Mouse (Mus musculus): ENCODE data around the gene Mgat5. TPM values are rescaled to one million over a fixed set of nuclear protein-coding genes. Genes with fewer than 3 reads are reported as not detected.

Gene Mgat5
- total RNA-seq, 2 experiments from 2014 or later, result 16.0 to 18.9 TPM

DNA sequence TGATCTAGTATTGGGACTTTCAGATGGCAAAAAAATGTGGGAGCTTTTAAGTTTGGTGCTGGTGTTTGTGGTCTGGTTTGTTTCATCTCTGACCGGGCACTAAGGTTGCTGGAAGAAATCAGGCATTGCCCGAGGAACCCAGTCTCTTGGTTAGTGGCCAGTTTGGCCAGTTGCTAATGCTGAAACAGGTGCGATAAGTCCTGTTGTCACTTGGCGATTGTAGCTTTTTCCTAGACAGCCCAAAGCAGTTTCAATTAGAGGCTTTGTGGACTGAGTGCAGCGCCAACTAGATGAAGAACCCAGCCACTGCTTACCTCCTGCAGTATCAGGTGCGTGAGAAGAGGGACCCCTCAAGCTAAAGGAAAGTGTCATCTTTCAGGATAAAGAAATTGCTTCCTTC, 248.6 kb downstream of the Mgat5 start:
- no peak for ATAC-seq (replicated peaks; ENCODE audit: low FRiP score, low TSS enrichment, poor library complexity, severe bottlenecking)

DNA sequence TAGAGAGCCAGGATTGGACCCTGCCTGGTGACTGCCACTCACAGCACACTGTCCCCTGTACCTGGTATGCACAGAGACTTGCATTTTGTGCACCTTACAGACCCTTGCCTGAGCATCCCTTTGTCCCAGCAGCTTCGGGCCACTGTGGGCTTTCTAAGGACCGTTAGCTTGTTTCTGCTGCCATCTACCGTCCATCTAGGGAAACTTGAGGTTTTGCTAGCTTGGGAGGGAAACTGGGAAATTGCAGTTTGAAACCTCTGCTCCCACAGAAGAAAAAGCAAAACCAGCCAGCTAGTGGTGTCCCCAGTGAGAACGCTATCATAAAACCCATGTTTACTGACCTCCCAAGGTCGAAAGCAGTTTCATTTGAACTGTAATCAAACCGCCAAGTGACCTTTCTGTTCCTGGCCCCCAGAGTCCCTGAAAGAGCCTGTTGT, 254.2 kb downstream of the Mgat5 start:
- peak; percentile 76 for ATAC-seq (replicated peaks; ENCODE audit: low FRiP score, low TSS enrichment, poor library complexity, severe bottlenecking)

DNA sequence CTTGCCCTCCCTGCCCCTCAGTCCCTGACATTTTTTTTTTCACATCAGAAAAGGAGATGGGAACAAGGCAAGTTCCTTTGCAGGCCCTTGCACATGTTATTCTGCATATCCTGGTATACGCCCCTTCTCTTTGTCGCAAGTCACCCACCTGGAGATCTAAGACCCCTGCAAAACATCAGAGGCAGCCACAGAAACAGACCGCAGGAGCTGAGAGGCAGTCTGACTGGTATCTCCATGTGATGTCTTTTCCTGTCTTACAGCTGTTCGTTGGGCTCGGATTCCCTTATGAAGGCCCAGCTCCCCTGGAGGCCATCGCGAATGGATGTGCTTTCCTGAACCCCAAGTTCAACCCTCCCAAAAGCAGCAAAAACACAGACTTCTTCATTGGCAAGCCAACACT, 254.8 kb downstream of the Mgat5 start:
- no peak for ATAC-seq (replicated peaks; ENCODE audit: low FRiP score, low TSS enrichment, poor library complexity, severe bottlenecking)

DNA sequence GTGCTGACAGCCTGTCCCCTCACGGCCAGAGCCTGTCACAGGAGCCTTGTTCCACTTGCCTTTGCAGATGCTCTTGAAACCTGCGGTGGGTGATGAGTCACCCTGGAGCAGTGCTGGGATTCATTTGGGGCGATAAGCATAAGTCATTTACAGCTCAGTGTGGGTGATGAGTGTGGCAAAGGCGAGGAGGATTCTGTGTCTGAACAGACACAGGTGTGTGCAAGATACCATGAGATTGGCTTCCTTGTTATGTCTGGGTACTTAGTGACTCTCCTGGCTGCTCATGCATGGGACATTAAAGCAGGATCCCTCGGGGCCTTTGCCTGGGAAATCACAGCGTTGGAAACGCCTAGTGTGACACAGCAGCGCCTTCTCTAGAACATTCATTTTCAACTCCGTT, 256.2 kb downstream of the Mgat5 start:
- ATAC-seq (replicated peaks; ENCODE audit: low FRiP score, low TSS enrichment, poor library complexity, severe bottlenecking), result no peak

DNA sequence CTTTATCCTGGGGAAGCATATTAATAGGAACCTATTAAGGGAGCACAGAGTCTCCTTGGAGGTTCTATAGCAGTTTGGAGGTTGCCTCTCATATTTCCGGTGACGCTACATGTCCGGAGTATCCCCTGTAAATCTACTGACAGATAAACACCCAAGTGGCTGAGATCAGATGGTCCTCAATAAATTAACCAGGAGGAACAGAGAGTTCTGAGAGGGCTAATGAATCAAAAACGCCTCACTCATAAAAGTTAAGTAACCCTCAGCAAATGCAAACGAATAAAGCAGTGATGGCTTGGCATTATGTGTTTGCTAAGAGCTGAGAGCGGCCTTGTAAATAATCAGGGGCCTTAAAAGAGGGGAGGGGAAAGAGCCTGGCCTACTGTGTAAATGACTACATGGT, 259.2 kb downstream of the Mgat5 start:
- no peak for ATAC-seq (replicated peaks; ENCODE audit: low FRiP score, low TSS enrichment, poor library complexity, severe bottlenecking)

DNA sequence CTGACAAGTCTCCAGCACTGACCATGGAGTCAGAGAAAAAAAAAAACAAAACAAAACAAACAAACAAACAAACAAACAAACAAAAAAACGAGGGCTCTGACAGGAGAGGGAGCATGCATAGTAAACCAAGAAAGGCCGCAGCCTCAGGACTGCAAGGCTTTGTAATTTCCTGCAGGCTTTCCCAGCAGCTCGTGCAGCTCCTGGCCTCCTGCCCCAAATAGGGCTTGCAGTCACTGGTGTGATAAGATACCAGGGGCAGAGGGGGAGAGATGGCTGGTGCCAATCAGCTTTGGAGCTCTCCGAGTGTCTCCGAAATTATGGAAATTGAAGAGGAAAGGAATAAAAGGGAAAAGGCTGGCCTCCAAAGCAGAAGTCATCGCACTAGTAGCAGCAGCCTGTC, 260.5 kb downstream of the Mgat5 start:
- no peak for ATAC-seq (replicated peaks; ENCODE audit: low FRiP score, low TSS enrichment, poor library complexity, severe bottlenecking)

DNA sequence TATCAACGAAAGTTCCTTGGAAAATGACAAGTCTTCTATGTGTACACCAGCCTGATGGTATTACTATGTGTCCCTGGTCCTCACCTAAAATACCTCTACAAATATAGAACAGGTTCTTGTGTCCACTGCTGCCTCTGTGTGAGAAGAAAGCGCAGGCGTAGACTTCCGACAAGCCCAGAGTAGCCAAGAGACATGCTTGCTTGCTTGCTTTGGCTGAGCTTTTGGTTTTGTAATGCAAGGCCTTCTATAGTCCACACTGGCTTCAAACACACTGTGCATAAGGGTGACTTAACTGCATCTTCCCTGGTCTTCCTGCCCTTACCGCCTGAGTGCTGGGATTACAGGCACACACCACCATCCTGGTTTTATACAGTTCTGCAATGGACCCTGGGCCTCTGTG, 262.4 kb downstream of the Mgat5 start:
- no peak for ATAC-seq (replicated peaks; ENCODE audit: low FRiP score, low TSS enrichment, poor library complexity, severe bottlenecking)

DNA sequence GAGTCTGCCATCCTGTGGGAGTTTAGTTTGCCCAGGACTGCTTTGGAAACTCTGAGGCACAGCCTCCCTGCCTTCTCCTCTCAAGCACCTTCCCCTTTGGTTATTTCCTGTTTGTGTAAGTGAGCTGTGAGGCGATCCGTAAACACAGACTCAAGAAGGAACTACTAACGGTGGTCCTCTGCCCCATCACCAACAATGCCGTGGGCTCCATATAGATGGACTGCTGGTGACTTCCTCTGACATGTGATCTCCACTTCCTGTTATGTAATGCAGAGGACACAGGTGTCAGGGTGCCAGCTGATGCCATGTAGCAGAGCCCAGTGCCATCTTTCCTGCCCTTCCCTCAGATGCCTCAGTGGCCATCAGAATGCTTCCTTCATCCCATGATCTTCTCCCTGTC, 265.4 kb downstream of the Mgat5 start:
- no peak for ATAC-seq (replicated peaks; ENCODE audit: low FRiP score, low TSS enrichment, poor library complexity, severe bottlenecking)

DNA sequence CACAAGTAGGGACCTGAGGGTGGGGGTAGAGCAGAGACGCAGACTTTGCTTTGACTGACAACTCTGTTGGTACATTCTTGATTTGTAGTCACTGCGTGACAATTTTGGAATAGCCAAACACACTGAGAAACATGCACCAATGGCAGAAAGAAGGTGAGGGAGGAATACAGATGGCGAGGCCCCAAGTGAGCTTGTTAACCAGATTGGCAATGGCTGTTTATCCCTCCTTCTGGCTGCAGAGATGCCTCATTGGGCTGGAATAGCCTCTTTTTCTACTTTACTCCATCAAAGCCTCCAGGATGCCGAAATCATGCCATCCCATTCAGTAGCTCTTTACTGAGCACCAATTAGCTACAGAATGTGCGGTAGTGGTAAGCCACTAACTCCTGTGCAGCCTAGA, 270.9 kb downstream of the Mgat5 start:
- ATAC-seq (replicated peaks; ENCODE audit: low FRiP score, low TSS enrichment, poor library complexity, severe bottlenecking), result no peak

DNA sequence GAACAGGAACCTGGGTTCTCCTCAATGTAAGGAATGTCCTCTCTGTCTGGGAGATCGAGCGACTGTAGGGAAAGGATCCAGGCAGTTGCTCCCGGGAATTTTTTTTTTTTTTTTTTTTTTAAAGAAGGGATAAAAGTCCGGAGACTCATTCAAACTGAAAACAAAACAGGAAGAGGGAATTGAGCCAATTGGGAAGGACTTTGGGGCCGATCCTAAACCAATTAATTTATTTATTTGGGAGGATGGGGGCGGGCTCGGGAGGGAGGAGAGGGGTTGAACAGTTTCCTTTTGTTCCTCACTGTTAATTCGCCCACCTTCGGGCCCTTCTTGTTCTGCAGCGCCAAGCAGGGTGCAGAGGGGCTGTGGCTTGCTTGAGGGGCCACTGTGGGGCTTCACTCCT, 278.1 kb downstream of the Mgat5 start:
- ATAC-seq (replicated peaks; ENCODE audit: low FRiP score, low TSS enrichment, poor library complexity, severe bottlenecking), result no peak

DNA sequence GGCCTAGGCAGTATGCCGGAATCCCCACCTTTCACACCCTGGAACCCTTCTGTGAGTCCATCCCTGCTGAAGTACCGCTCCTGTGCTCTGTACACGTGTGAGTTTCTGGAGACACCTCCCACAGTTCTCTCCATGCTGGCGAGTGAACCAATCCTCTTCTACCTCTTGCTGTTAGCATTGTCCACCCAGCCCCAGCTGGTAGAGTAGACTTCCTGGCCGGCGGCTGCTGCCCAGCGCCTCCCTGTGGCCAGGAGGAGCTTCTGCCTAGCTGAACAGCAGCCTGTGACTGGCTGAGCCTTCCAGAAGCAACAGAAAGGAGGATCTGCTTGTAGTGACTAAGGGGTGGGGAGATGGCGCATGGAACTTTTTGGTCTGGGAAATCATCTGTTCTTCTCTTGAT, 279.4 kb downstream of the Mgat5 start:
- ATAC-seq (replicated peaks; ENCODE audit: low FRiP score, low TSS enrichment, poor library complexity, severe bottlenecking), result no peak

DNA sequence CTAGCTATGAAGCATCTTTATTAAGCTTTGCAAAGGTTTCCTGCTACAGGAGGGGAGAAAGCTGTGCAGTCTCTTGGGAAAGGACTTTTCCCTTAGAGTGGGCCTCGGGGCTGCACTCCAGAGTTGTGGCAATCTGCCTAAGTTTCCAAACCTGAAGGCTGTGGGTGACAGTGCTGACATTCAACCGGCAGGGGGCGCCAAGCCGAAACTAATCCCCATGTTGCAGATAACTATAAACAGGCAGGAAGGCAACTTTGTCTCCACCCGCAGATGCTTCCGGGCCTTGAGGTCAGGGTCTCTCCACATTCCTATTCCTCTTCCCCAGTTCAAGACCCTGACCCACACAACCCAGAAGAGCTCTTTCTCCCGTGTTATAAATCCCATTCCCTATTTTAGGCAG, 280.0 kb downstream of the Mgat5 start:
- peak; percentile 63; the same call in 1 of the 2 replicates for ATAC-seq (replicated peaks; ENCODE audit: low FRiP score, low TSS enrichment, poor library complexity, severe bottlenecking)

DNA sequence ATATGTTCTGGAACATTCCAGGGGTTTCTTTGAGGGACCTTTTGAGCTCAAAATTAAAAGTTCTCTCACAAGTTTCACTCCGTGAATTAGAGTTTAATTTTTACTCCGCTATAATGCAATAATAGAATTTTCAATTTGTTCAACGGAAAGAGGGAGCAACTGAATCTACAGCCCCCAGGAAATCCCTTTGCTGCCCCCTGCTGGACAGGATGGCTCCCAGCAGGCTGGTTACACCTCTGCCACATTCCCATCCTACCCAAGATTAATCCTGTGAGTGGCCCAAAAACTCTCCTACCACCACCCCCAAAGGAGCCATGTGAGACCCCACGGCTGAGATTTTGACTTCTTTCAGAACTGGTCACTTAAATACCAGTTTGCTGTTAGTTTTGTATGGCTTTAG, 282.3 kb downstream of the Mgat5 start:
- no peak for ATAC-seq (replicated peaks; ENCODE audit: low FRiP score, low TSS enrichment, poor library complexity, severe bottlenecking)

DNA sequence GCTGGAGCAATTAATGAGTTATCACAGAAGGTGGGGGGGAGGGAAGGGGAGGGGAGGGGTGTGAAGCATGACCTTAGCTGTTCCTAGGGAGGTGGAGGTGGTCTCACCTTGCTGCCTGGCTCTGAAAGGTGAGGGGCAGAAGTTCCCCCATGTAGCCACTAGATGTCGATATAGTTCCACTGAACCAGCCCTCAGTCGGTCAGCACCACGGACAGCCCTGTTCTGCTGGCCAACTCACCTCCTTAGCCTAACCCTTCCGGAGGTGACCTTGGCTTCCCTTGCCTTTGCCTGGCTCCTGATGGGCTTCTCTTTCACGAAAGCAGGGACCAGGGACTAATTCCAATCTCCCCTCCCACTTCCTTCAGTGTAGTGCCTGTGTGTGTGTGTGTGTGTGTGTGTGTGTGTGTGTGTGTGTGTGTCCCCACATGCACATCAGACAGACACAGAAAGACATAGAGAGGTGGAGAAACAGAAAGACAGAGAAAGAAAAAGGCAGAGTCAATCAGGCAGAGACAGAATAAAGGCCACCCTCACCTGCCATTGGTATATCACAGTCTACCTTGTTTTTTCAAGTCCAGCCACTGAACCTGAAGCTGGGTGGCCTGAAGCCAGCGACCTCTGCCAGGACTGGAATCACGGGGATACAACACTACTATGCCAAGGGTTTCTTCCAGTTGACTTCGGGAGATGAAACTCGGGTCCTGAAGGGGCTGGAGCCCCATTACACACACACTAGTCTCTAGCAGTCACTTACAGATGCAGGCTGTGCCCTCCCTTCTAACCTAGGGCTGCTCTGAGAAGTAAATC, 292.1 kb downstream of the Mgat5 start:
- ATAC-seq (replicated peaks; ENCODE audit: low FRiP score, low TSS enrichment, poor library complexity, severe bottlenecking), result peak; percentile 86

DNA sequence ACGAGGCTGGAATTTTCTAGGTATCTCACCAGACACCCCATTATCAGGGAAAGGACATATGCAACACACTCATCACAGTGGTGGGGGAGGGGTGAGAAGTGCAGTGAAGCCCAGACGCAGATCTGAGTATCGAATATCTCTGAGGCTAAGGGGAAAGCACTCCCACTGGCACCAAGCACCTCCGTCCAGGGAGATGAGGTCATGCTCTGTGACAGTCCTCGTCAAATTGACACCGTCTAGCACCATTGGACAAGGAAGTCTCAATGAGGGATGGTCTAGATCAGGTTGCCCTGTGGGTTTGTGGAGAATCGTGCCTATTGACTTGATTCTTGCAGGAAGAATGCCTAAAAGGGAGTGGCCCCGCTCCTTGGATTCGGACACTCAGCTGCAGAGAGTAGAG, 293.9 kb downstream of the Mgat5 start:
- ATAC-seq (replicated peaks; ENCODE audit: low FRiP score, low TSS enrichment, poor library complexity, severe bottlenecking), result no peak

DNA sequence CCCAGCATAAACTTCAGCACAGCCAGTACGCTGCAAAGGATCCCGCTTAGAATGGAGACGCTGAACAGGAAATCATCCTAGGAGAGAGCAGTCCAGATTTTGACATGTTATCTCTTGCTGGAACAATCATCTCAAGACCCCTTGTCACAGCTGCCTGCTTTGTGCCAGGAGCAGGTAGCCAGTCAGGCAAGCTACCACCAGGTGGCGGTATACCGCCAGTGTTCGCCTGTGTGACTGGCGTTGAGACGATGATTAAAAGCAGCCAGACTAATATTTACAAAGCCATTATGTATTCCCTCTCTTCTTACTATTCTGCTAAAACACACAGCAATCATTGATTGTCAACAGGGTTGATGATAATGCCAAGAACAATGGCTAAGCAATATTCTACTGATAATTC, 295.4 kb downstream of the Mgat5 start:
- peak; percentile 64 for ATAC-seq (replicated peaks; ENCODE audit: low FRiP score, low TSS enrichment, poor library complexity, severe bottlenecking)

DNA sequence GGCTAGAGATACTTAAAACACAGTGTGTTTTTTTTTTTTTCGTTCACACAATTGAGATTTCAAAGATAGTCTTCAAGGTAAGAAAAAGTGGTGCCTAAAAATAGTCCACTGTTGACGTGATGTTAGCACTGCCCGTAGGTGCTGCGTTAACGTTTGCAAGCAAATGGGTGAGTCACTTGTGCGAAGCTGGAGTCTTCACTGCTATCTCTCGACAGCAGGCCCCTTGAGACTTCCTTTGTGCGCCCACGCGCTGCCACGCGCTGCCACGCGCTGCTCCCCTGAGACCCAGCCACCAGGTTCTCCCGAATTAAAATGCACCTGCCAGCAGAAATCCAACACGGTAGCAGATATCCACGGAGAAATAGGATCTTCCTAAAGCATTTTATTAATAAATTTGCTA, 295.9 kb downstream of the Mgat5 start:
- no peak for ATAC-seq (replicated peaks; ENCODE audit: low FRiP score, low TSS enrichment, poor library complexity, severe bottlenecking)

DNA sequence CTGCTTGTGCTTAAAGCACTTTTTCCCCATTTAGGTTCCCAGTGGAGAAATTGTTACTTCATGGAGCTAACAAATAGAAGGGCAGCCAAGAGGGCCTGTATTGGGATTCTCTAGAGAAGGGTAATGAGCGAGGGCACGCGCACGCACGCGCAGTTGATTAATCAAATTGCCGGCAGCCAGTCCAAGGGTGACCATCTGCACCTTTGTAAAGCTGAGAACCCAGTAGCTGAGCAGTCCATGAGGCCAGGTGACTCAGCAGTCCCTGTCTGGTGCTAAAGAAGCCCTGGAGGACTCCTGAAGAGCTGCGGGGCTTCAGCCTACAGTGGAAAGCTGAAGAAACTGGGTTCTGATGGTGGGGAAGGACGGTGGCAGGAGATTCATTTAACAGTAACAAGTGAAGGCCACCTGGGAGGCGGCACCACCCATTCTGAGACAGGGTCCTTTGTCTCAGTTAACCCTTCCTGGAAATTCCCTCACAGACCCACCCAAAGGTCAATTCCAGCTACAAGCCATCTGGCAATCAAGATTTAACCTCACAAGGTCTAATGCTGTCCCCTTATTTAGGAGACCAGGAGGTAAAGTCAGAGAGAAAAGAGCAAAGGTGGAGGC, 302.3 kb downstream of the Mgat5 start:
- ATAC-seq (replicated peaks; ENCODE audit: low FRiP score, low TSS enrichment, poor library complexity, severe bottlenecking), result no peak

DNA sequence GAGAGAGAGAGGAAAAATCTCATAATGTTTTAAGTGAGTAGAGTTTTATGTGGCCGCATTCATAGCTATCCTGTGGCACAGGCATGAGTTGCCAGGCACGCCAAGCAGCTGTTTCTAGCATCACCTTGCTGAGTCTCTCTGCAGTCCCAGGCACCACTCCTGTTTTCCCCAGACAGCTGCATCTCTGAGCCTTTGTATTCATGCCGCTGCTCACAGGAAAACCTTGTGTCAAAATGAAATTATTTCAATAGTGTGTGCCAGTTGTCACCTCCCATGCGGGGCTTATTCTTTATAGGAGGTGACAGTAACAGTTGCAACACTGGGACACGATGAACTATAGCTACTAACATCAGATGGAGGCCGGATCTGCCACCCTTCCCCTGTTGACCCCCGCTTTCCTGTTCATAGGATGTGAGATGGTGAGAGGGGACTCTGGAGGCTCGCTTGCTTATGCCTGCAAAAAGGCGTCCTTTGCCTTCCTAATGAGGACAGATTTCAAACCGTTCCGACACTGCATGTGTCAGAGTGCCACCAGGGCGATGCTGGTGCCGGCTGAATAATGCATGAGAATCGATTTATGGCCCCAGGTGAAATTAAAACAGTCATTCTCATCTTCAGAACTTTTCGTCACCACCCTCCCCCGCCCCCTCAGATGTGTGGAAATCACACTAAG, 303.4 kb downstream of the Mgat5 start:
- ATAC-seq (replicated peaks; ENCODE audit: low FRiP score, low TSS enrichment, poor library complexity, severe bottlenecking), result no peak

DNA sequence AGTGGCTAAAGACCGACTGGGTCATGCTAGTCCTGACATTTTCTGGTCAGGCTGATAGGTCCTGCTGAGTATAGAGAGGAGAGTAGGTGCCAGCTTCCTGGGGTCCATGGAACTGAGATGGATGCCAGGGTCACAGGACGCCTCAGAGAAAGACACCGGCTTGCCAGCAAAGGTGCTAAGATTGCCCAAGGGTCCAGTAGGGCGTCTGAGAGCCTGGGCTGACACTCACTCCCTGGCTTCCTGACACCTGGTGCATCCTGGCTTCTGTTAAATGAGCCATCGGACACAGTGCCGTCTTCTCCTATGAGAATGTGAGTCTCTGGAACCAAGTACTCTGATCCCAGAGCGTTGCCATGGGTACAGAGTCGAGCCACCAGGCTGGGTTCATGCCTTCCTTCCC, 304.1 kb downstream of the Mgat5 start:
- ATAC-seq (replicated peaks; ENCODE audit: low FRiP score, low TSS enrichment, poor library complexity, severe bottlenecking), result no peak

DNA sequence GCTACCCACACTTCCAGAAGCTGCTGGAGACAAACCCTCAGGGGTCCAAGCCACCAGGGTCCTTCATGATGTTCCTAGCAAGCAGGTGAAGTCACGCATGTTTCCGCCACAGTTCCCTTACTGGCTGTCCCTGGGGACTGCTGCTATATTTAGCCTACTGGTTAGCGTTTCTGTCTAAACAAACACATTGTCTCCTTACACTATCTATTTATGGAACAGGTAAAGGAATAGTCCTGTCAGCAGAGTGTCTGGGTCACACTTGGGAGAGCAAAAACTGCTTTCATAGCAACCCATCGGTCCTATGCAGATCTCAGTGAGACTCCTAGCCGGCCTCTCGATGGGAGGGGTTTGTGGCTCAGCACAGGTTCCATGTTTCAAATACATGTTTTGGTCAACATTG, 306.5 kb downstream of the Mgat5 start:
- no peak for ATAC-seq (replicated peaks; ENCODE audit: low FRiP score, low TSS enrichment, poor library complexity, severe bottlenecking)

Data from megakaryocyte-erythroid progenitor cell, adult 5-6 weeks (primary cell).